Mouse (Mus musculus): Measurements from ENCODE around the gene Cttn. TPM values are rescaled to one million over a fixed set of nuclear protein-coding genes. Genes with fewer than 3 reads are reported as not detected.
A peak's percentile ranks its signal among the peaks of the same experiment; 100 is the strongest.

Gene Cttn
- polyA plus RNA-seq, 1 experiment from 2014 or later, result 123 TPM

DNA sequence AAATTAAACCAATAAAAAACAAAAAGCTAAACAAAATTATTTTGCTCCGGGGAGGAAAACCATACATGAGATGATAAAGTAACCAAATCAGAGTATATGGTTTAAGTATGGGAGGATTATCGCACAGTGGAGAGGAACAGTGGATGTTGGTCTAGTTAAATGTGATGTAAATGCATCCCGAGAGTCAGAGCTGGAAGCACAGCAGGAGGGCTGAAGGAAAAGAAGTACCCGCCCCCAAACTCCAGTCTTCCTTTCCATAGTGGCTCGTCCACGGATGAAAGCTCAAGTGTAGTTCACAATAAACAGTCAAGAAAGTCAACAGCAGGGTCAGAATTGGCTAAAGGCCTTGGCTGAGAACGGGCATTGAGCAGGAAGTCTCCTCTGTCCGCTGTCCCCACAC is 80.1 kb downstream of the Cttn start:
- H3K27ac ChIP-seq (ENCODE audit: low read depth, low read length), result no peak overlapping the region
- ATAC-seq, result no peak
- H3K4me1 ChIP-seq (replicated peaks; ENCODE audit: control insufficient read depth, insufficient read depth, low read length), result no peaks in the 10 kb centered on the region
- no peaks in the 10 kb centered on the region for H3K27me3 ChIP-seq (replicated peaks; ENCODE audit: control insufficient read depth, insufficient read depth, low read length)
- 77% methylated on average over 8 of the region's 8 CpGs for WGBS
- no peak overlapping the region for H3K4me3 ChIP-seq (ENCODE audit: low read depth, low read length)
- H3K36me3 ChIP-seq (ENCODE audit: control insufficient read depth, insufficient read depth), result no peaks in the 10 kb centered on the region
- no peak overlapping the region for H3K4me2 ChIP-seq (replicated peaks; ENCODE audit: low read depth)
- H3K9me3 ChIP-seq (ENCODE audit: control insufficient read depth), result no peaks in the 10 kb centered on the region
- no peak overlapping the region for H3K9ac ChIP-seq (ENCODE audit: low read depth, low read length)
- TF ChIP-seq CTCF (IDR thresholded peaks at IDR 0.05; ENCODE audit: low read depth), result no peak

DNA sequence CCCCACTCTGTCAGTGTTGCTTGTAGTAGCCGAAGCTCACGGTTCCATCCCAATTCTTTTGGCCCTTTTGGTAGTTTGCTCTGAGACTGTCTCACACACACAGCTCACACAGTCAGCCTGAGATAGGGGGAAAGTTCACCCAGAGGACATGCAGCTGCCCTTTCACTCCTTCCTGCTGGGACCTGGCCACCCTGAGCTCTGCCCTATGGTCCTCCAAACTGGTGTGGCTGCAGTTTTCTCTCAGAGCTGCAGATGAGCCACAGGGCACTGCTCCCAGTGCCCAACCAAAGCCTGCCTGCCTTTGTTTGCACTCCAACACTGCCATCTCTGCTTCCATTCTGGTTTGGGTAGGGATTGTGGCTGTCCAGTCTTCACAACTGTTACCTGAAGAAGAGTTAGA is 81.1 kb downstream of the Cttn start:
- no peak overlapping the region; the same call in 1 of the 2 replicates for H3K27ac ChIP-seq (ENCODE audit: low read depth, low read length)
- no peaks in the 10 kb centered on the region for H3K9me3 ChIP-seq (ENCODE audit: control insufficient read depth)
- no peaks in the 10 kb centered on the region for H3K27me3 ChIP-seq (replicated peaks; ENCODE audit: control insufficient read depth, insufficient read depth, low read length)
- WGBS, result 52% methylated on average over 2 of the region's 2 CpGs
- no peak for TF ChIP-seq CTCF (IDR thresholded peaks at IDR 0.05; ENCODE audit: low read depth)
- H3K4me3 ChIP-seq (ENCODE audit: low read depth, low read length), result no peak overlapping the region
- H3K36me3 ChIP-seq (ENCODE audit: control insufficient read depth, insufficient read depth), result no peaks in the 10 kb centered on the region
- no peak overlapping the region for H3K4me2 ChIP-seq (replicated peaks; ENCODE audit: low read depth)
- no peak; the same call in 1 of the 2 replicates for ATAC-seq
- H3K4me1 ChIP-seq (replicated peaks; ENCODE audit: control insufficient read depth, insufficient read depth, low read length), result no peaks in the 10 kb centered on the region
- H3K9ac ChIP-seq (ENCODE audit: low read depth, low read length), result no peak overlapping the region

- H3K4me2 ChIP-seq (replicated peaks; ENCODE audit: low read depth), result no peak overlapping the region
- no peak overlapping the region for H3K4me3 ChIP-seq (ENCODE audit: low read depth, low read length)
- no peaks in the 10 kb centered on the region for H3K27me3 ChIP-seq (replicated peaks; ENCODE audit: control insufficient read depth, insufficient read depth, low read length)
- H3K9me3 ChIP-seq (ENCODE audit: control insufficient read depth), result no peaks in the 10 kb centered on the region
- H3K4me1 ChIP-seq (replicated peaks; ENCODE audit: control insufficient read depth, insufficient read depth, low read length), result no peaks in the 10 kb centered on the region
- no peak overlapping the region for H3K9ac ChIP-seq (ENCODE audit: low read depth, low read length)
- TF ChIP-seq CTCF (IDR thresholded peaks at IDR 0.05; ENCODE audit: low read depth), result peak; percentile 22; the same call in 1 of the 2 replicates
- H3K36me3 ChIP-seq (ENCODE audit: control insufficient read depth, insufficient read depth), result no peaks in the 10 kb centered on the region
- no peak for ATAC-seq
- no peak overlapping the region for H3K27ac ChIP-seq (ENCODE audit: low read depth, low read length)
- WGBS, result 97% methylated on average over 6 of the region's 6 CpGs
These were observed 83.3 kb downstream of the Cttn start for GRCm38 (mm10) chr7:144387537-144387936.

Other genes with a start within 250 kb of the Cttn start
- 15.2 and 17.2 TPM in 2 replicates for gene Ppfia1, start 82.7 kb upstream of the Cttn start, polyA plus RNA-seq (2015; fragmentation: Nextera tagmentation; extraction: Ambion mirVana)
- 12.5 and 13.4 TPM in 2 replicates for gene Fadd, start 111.5 kb upstream of the Cttn start, polyA plus RNA-seq (2015; fragmentation: Nextera tagmentation; extraction: Ambion mirVana)

Measured in intestine, postnatal 0 days (tissue).